Mouse (Mus musculus): Measurements from ENCODE around the gene Gm49342.
"Not testable (repeated sequence)": the region's sequence is repeated elsewhere in the genome, so short reads cannot be mapped to it uniquely, and the experiment has no call there.

Gene Gm49342

DNA sequence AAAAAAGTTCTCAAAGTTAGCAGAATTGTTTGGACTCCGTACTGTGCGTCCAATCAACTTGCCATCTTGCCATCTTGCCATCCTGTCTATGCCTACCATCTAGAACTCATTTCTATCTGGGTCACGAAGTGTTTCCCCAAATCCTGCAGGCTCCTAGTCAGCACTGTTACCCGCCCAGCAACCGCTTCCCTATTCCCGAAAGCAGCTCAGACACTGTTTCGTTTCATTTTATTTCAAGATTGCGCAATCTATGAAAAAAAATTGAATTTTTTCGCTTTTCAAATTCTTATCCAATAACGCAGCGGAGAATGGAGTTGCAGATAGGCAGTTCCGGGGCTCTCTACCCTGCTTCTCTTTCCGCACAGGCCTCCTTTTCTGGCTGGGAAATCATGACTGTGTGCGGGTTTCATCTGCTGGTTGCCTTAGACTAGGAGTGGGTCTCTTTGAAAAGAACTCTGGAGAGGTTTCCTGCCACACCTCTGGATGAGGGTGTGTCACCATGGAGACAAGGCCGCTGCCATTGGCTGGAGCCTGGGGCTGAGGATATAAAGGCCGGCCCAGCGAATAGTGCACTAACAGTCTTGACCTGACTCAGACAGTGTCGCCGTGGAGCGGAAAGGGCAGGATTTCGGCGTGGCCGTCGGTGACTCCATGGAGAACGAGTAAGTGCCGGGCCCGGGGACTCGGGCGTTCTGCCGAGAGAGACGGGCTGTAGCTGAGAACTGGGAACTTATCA, at the start of gene Gm49342:
Gene Gm49342, plus strand, starts transcription at position 586 of the 736 bp plus-strand sequence.
- peak; percentile 93 to 97 for DNase-seq

- DNase-seq: no peak
Observed at GRCm38 (mm10) chr14:50895407-50895806, 48.9 kb upstream of the Gm49342 start.

- DNase-seq: peak; percentile 36 to 56
Observed at GRCm38 (mm10) chr14:50895985-50896746, 48.2 kb upstream of the Gm49342 start.

- peak; percentile 21 to 47 for DNase-seq
Observed at GRCm38 (mm10) chr14:50896747-50897373, 47.5 kb upstream of the Gm49342 start.

GRCm38 (mm10) chr14:50897374-50897765, 46.9 kb upstream of the Gm49342 start, which contains the start of gene Klhl33:
Gene Klhl33 (minus strand): TSS chr14:50897507.
- no peak for DNase-seq

- DNase-seq: not testable (repeated sequence)
Observed at GRCm38 (mm10) chr14:50897992-50898391, 46.3 kb upstream of the Gm49342 start.

DNA sequence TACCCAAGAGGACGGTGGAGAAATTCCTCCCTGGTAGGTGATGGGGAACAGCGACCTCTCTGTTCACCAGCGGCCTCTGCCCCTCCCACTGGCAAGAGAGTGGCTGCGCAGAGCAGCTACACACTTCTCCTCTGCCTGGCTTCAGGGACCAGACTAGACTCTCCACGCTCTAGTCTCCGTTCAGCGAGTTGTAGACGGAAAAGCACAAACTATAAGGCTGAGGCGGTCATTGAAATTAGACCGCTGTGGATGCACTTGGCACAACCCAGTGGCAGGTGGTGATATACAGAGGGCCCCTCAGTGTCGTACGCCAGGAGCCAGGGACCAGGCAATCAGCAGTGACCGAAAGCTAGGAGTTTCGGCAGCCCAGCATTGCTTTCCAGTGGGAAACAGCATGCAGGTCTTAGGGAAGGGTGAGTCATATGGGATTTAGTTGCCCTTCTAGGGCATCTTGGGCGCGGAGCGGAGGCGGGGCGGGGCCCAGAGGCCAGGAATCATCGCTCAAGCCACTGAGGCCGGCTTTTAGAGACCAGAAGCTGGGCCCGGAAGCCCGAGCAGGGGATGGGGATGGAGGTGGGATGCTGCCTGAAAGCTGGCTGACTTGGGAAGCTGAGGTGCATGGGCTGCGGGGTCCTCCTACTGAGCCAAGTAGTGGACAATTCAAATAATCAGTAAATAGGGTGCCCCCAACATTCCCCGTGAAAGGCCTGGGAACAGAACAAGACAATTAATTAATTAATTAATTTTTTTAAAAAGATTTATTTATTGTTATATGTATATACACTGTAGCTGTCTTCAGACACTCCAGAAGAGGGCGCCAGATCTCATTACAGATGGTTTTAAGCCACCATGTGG, 40.1 kb upstream of the Gm49342 start:
- DNase-seq: peak; percentile 41 to 60

GRCm38 (mm10) chr14:50904828-50905129, 39.5 kb upstream of the Gm49342 start:
- no peak for DNase-seq

DNA sequence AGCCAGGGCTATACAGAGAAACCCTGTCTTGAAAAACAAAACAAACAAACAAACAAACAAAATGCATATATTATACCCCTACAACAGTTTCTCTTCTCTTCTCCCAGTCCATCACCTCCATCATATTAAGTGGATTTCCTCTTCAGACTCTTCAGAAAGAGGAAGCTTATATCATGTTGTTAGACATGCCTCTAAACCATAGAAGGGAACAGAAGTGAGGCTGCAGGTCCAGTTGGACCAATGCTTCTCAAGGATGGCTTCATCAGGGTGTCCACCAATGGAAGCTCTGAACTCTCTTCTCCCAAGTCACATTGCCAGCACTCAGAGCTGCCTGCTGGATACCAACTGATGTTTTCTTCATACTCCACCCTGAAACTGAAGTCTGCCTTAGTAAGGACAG, 39.0 kb upstream of the Gm49342 start:
- DNase-seq: not testable (repeated sequence)

- no peak for DNase-seq
Observed at GRCm38 (mm10) chr14:50908126-50908525, 36.2 kb upstream of the Gm49342 start.

DNA sequence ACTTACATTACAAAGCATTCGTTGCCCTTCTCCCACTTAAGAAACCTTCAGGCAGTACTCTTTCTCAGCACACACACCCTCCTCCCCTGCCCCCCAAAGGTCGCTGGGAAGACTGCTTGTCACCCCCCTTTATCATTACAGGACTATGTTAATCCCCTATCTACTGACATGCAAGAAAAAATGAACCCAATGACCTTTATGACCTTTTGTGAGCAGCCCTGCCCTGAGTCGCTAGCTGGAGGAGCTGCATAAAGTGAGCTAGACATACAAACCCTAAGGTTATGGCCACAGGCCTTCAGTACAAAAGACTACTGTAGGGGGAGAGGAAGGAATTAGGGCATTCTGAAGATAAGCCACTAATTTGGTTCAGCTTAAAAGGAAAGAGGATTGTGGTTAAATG, 33.0 kb upstream of the Gm49342 start:
- no peak for DNase-seq

DNA sequence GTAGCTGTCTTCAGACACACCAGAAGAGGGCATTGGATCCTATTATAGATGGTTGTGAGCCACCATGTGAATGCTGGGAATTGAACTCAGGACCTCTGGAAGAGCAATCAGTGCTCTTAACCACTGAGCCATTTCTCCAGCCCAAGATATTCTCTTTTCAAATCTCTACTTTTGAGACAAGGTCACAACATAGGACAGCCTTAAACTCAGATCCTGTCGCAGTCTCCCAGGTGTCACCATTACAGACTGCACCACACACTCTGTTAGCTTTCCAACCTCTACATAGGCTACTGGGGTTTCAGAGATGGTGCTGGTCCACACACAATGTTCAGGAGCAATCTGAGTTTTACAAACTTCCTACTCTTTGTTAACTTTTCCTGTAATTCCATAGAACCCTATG, 20.9 kb upstream of the Gm49342 start:
- DNase-seq: not testable (repeated sequence)

DNA sequence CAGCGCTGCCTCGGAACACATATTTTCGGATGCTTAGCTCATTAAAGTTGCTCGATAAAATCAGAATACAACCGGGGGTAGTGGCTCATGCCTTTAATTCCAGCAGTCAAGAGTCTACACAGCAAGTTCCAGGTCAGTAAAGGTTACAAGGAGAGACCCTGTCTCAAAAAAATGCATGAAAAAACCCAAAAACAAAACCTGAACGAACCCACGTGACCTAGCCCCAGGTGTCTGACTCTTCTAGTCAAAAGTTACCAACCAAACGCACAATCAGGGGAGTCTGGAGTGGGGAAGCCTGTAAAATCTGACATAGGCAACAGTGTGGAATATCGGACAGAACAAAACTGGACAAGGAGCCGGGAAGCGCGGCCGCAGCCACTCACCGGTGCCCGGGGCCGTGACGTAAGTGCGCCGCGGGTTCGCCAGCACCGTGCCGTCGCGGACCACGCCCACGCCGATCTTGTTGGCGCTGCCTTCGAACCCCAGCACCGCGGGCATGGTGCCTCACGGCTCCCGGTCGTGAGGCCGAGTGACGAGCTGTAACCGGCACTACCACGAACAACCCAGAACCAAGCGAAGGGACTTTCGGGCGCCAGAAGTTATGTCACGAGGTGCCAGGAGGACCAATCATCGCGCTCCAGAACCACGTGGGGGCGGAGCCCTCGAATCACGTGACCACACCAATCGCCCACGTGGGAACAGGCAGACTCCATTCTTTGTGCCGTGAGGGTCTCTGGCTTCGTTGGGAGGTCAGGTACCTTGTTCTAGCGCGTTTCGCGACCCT, 19.8 kb upstream of the Gm49342 start, which contains the start of the genes Osgep and Apex1:
Gene Osgep, minus strand, starts transcription at position 613 of the 784 bp plus-strand sequence.
Gene Apex1, plus strand, starts transcription at position 688 of the 784 bp plus-strand sequence.
- peak; percentile 98 to 99 for DNase-seq

GRCm38 (mm10) chr14:50925111-50925920, 19.0 kb upstream of the Gm49342 start:
- DNase-seq: no peak

GRCm38 (mm10) chr14:50927366-50927765, 17.0 kb upstream of the Gm49342 start:
- DNase-seq: no peak

- DNase-seq: no peak
Observed at GRCm38 (mm10) chr14:50929951-50930350, 14.4 kb upstream of the Gm49342 start.

GRCm38 (mm10) chr14:50930377-50930753, 14.0 kb upstream of the Gm49342 start:
- peak; percentile 61 to 78 for DNase-seq

GRCm38 (mm10) chr14:50930754-50931492, 13.4 kb upstream of the Gm49342 start, which contains the start of the genes Pip4p1 and Pnp:
Gene Pip4p1 (minus strand): TSS chr14:50930856.
Gene Pnp (plus strand): TSS chr14:50931082.
- peak; percentile 100 for DNase-seq

- DNase-seq: no peak
Observed at GRCm38 (mm10) chr14:50931493-50932020, 12.8 kb upstream of the Gm49342 start.

- DNase-seq: no peak
Observed at GRCm38 (mm10) chr14:50936649-50937048, 7.7 kb upstream of the Gm49342 start.

All from kidney, postnatal 4 days (tissue).